Mouse (Mus musculus): ENCODE results near the gene Capn11. TPM values are rescaled to one million over a fixed set of nuclear protein-coding genes. Genes with fewer than 3 reads are reported as not detected.

Capn11 gene
- total RNA-seq, 4 experiments from 2014 or later, result 0.89 TPM; not detected in 3

- no peak for DNase-seq
These were observed 78.1 kb downstream of the Capn11 start for GRCm38 (mm10) chr17:45580958-45581477.

Other genes starting within 250 kb of the Capn11 start
- 10 to 100 TPM; 34.2 to 45.1 (median 40.6) TPM for gene Cdc5l, start 225.6 kb downstream of the Capn11 start, total RNA-seq (2022)
- under 1 TPM in 2 of 4 experiments, not detected in 2; 0.17 to 0.24 TPM for gene Spats1, start 183.9 kb downstream of the Capn11 start, total RNA-seq (2022)
- gene Aars2, start 152.5 kb downstream of the Capn11 start, total RNA-seq (2022), result 10 to 100 TPM; 18.1 to 23.7 (median 19.0) TPM
- not detected for gene Tcte1, start 135.9 kb downstream of the Capn11 start, total RNA-seq (2022)
- gene Tmem151b, start 109.6 kb downstream of the Capn11 start, total RNA-seq (2022), result under 1 TPM; 0.09 to 0.17 (median 0.14) TPM
- gene Nfkbie, start 103.6 kb downstream of the Capn11 start, total RNA-seq (2022), result 1 to 10 TPM; 4.2 to 6.4 (median 5.6) TPM
- gene Slc35b2, start 95.5 kb downstream of the Capn11 start, total RNA-seq (2022), result 10 to 100 TPM; 51.7 to 68.9 (median 61.0) TPM
- 1,000 to 10,000 TPM; 1,432 to 3,205 (median 1,905) TPM for gene Hsp90ab1, start 86.1 kb downstream of the Capn11 start, total RNA-seq (2022)
- gene Slc29a1, start 59.7 kb downstream of the Capn11 start, total RNA-seq (2022), result 100 to 1,000 TPM; 145 to 174 (median 158) TPM
- gene Mymx, start 57.2 kb downstream of the Capn11 start, total RNA-seq (2022), result under 1 TPM in 2 of 4 experiments, not detected in 2; 0.32 to 0.38 TPM
- gene Mrpl14, start 27.0 kb upstream of the Capn11 start, total RNA-seq (2022), result 100 to 1,000 TPM; 109 to 120 (median 112) TPM
- gene Tmem63b, start 27.6 kb upstream of the Capn11 start, total RNA-seq (2022), result 10 to 100 TPM; 38.2 to 75.2 (median 53.9) TPM
- not detected for gene 1600014C23Rik, start 74.5 kb upstream of the Capn11 start, total RNA-seq (2022)

Data from adrenal gland, adult 8-10 months (tissue).